Mouse (Mus musculus) urinary bladder, postnatal 36 days (tissue): ENCODE measurements around the gene Pagr1a.

Experiments
- DNase-seq, 2 experiments: peaks; one replicate each; pipeline ENCODE4 v3.0.0; 2022; ENCODE audit warnings: low spot score in 2 of 2, mixed read lengths in 1 of 2

Gene Pagr1a

DNA sequence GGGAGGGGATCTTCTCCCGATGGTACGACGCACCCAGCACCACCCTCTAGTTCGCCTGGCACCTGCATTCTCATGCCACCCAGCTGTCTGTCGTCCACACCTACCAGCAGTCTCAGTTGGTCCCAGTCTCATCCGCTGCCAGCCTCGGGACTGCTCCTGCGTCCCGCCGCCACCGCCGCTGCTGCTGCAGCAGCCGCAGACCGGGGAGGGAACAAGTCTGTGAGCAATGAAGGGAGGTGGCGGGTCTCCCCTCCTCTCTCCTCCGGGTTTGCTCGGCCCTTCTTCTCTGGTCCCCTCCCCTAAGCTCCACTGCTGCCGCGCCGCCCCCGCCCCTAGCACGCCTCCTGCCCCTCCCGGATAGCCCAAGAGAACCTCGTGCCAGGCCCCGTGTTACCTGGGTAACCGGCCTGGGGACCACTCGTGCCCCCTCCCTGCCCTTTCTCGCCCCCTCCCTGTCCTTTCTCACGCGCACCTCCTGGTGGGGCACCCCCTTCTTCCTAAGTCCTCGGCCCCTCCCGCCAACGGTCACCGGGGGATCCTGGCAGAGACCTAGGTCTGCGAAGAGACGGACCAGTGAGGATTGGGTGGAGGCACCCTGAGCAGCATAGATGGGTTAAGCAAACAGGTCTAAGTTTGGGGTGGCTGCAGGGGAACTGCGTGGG, 3.9 kb upstream of the Pagr1a start, which contains the start of the genes Gm42742 and Prrt2:
Gene Gm42742 (minus strand): TSS at position 197 of the 662 bp plus-strand sequence.
Gene Prrt2 (minus strand): TSS at position 311 of the 662 bp plus-strand sequence.
- peak in 1 of 2 experiments; percentile 38 for DNase-seq

DNA sequence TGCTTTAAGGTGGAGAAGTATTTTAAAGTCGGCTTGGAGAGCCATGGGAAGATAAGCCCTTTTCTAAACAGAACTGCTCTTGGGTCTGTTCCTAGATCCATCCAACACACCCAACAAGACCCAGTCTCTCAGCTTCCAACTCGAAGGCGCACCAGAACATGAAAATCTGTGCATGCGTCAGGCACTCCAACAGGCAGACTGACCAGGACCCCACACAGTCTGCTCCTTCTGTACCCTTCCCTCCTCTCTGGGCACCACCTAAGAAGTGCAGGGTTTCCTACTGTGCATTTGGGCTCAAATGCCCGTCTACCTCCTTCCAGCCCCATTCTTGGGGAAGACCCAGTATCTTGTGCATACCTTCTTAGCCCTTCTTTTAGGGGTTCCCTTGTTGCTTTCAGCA, 3.3 kb upstream of the Pagr1a start:
- DNase-seq, result no peak

DNA sequence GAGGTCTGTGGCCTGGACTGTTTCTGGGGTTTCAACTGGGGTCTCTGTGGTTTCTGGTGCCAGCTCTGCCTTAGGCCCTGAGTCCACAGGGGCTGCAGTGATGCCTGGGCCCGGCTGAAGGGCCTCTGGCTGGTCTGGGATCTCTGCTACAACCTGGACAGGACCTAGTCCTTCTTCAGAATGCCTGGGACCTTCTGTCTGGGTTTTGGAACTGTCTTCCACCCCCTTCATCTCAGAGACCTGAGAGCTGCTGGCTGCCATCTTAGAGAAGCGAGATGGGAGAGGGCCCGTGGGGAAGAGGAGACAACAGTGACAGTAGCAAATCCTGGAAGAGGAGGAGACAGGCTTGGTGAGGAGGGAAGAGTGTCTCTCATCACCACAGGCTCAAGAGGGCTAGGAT, 2.9 kb upstream of the Pagr1a start:
- no peak for DNase-seq

DNA sequence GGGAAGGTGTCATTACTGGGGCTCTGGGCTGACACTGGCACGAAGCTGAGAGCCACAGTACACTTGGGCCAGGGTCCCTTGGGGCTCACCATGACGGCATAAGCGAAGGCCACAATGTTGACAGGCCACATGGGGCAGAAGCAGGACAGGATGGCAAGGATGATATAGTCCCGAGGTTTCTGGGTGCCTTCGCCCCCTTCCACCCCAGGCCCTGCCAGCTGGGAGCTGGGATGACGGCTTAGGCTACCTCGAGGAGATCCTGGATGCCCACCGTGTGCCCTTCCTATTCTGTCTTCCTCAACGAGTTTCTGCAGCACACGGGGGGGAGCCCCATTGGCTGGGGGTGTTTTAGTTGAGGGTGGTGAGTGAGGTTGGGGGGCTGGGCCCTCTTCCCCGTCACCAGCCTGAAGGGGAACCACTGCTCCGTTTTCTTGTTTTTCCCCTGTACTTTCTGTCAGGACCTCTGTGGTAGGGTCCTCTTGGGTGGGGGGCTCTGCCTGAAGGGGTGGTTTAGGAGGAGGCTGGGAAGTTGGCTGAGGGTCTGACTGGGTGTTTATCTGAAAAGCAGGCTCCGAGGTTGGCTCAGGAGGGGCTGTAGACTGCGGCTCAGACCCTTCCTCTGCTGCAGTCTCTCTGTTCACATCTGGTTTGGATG, 2.3 kb upstream of the Pagr1a start:
- no peak for DNase-seq

DNA sequence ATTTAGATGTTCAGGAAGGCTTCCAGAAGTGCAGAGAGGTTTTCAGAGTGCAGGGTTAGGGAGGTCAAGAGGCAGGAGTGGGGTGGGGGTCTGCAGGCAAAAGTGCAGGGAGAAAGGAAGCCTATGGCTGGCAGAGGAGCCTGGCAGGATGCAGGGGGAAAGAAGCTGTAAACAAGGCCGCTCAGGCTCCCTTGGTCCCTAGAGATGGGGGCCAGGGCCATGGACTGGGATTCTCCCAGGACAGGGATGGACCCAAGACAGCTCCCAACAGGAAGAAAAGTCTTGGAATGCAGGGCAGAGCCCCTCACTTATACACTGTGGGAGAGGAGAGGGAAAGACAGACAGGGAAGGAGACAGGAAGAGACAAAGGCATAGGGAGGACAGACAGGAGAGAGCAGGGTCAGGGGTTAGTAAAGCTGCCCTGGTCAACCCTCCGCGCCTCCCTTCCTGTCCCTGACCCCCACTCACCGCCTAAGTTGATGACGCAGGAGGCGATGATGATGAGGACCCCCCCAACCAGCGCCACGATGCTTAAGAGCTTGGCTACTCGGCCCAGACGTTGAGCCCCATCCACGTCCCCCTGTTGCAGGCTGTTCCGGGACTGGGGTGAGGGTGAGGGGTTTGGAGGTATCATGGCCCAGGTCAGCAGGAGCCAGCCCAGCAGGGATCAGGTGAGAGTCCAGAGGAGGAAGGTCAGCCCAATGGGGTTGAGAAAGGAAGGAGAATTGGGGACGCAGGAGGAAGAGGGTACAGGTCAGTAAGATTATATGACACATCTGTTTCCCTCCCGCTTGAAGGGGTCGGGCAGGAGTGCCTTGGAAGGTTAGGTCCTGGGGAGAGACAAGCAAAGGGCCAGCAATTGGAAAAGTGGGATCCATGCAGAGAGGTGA, 1.5 kb upstream of the Pagr1a start:
- DNase-seq, result no peak

DNA sequence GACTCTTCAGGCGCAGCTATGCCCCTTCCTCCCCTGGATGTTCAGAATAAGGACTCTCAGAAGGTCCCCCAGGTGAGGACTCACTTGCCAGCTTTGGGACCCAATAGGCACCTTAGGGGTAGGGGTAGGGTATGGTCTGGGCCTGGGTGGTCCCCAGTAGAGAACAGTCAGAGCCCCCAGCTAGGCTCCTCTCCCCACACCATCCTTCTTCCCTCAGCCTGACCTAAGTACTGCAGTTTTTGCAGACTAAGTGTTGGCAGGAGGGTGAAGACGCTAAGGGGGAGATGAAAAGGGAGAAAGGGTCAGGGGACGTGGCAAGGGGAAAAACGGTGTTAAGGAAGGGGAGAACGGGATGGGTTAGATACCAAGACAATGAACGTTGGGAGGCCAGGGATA, 796 bp upstream of the Pagr1a start:
- no peak for DNase-seq

DNA sequence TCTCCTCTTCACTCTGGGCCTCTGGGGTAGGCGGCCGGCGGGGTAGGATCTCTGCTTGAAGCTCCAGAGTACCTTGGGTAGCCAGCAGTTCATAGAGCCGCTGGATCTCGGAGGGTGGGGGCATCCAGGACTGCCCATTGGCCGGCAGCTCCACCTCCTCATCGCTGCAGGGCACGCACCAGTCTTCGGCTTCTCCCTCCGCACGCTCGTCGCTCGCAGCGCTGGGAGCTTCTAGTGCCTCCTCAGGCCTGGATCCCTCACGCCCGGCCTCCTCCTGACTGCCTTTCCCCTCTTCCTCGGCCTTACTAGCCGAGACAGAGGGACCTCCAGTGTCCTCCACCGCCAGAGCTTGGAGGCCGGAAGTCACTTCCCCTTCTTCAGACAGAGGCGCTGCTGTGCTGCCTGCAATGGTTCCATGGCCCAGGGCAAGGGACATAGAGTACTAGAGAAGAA, 640 bp downstream of the Pagr1a start:
- peak in 1 of 2 experiments; percentile 61 for DNase-seq

DNA sequence TGATC, 869 bp downstream of the Pagr1a start, which contains the start of gene Pagr1b:
Gene Pagr1b (minus strand): TSS at position 4 of the 5 bp plus-strand sequence.
- no peak for DNase-seq

DNA sequence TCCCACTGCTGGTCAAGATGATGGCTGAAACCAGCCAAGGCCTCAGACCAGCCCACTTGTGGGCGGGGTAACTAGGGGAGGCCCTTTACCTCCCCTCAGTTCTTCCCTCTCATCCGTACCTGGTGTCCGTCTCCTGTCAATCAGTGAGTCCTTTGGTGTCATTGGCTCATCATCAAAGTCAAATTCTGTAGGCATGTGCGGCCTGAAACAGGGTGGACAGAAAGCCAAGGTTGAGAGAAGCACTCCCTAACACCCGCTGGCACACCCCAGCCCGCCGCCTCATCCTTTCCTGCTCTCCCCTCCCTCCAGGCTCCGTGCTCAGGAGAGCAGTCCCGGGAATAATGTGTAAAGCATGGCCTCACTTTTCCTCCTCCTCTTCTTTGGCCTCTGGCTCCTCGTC, 1.1 kb downstream of the Pagr1a start:
- no peak for DNase-seq

DNA sequence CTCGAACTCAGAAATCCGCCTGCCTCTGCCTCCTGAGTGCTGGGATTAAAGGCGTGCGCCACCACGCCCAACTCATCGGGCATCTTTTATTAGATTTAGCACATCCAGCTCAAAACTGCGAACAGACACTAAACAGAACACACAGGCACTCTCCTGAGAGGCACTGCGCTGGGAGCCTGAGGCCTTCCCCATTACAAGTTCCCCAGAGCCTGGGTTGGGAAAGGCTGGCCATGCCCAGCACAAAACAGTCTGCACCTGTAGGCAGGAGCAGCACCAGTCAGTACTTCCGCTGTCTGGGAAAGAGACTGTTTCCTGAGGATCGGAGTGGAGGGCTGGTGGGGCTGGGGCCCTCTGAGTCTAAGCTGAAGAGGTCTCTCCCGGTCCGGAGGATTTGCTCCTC, 2.2 kb downstream of the Pagr1a start:
- no peak for DNase-seq

DNA sequence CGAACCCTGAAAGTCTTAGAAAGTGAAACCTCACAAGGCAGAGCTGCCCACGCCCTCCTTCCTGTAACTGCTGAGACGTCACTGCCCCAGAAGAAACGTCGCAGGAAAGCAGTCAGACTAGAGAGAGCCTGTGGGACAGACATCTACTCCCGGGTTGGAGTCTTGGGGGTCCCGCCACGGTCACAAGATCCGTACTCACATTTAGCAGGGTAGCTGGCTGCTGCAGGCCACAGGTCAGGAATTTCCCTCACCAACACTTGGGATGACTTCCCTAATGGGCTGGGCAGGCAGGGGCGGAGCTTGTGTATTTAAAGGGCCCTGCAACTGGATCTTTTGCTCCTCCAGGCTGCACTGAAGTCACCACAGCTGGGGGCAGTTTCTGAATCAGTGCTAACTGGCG, 2.8 kb downstream of the Pagr1a start, which contains the start of gene Mvp:
Gene Mvp (minus strand): TSS at position 302 of the 400 bp plus-strand sequence.
- DNase-seq, result peak; percentile 70 to 72

DNA sequence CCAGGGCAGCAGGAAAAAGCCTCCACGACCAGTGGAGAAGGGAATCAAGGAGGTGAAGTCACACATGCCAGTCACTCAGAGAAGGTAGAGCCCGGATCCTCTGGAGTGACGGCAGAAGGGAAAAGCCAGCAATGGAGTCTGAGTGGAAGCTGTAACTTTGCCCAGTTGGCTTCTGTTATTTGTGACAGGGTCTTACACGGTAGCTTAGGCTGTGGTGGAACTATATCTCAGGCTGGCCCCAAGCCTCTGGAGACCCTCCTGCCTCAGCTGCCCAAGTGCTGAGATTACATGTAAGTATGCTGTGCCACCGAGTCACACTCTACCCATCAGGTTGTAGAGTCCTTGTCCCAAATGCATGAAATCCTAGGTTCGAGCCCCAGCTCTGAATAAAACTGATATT, 3.8 kb downstream of the Pagr1a start:
- DNase-seq, result no peak

DNA sequence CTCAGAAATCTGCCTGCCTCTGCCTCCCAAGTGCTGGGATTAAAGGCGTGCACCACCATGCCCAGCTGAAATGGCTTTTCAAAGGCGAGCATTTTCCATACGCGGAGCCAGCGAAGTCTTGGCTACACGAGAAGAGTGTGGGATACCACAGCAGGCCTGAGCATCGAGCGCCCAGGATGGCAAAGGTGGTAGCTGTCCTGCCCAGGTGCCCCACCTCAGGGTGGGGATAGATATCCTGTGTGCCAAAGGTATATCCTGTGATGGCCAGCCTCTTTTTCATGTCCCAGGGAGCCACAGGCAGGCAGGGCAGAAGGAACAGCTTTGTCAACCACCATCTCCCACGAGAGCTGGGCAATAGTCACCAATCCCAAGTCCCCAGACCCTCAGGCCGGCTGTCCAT, 4.3 kb downstream of the Pagr1a start:
- DNase-seq, result no peak

DNA sequence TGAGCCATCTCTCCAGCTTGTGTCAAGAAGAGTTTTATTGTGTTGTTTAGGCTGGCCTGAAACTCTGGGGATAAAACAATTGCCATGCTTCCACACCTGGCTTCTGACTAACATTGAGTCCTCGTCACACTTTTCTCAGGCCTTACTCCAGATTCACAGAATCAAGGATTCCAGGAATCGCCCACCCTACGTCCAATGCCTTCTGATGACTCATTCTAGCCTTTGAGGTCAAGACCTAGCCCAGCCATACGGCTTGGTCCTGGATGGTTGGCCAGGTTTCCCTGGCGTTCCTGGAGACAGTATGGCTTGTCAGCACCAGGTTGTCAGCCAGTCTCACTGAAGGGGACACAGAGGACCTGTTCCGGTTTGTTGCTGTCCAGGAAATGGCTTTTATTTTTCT, 4.8 kb downstream of the Pagr1a start:
- DNase-seq, result no peak

DNA sequence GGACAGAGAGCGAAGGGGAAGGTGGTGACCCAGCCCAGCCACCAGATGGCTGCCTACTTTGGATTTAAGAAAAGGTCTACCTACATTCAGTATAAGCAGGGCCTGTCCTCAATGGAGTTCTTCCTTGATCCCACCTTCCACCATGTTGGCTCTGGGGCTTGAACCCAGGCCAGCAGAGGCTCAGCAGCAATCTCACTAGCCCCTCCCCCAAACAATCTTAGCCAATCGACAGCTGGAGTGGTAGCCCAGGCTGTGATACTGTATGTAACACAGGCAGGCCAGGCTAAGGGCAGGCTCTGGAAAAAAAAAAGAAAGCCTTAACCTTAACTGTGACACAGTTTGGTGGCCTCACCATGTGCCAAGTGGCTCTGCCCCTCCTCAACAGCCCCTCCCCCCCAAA, 5.4 kb downstream of the Pagr1a start:
- DNase-seq, result no peak

DNA sequence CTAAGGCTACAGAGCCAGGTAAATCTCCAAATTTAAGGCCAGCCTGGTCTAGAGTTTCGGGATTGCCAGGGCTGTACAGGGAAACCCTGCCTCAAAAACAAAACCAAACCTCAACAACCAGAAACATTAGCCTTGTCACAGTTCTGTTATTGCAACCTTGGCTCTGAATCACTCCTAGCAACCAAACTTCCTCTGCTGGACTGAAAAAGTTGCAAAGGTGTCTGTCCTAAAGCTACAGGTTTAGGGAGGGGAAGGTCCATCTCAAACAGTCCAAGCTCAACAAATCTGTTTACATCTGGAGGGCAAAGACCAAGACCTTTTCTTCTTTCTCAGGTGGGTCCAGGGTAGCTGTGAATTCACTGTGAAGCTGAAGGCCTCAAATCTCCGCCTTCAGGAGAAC, 6.1 kb downstream of the Pagr1a start:
- DNase-seq, result no peak

DNA sequence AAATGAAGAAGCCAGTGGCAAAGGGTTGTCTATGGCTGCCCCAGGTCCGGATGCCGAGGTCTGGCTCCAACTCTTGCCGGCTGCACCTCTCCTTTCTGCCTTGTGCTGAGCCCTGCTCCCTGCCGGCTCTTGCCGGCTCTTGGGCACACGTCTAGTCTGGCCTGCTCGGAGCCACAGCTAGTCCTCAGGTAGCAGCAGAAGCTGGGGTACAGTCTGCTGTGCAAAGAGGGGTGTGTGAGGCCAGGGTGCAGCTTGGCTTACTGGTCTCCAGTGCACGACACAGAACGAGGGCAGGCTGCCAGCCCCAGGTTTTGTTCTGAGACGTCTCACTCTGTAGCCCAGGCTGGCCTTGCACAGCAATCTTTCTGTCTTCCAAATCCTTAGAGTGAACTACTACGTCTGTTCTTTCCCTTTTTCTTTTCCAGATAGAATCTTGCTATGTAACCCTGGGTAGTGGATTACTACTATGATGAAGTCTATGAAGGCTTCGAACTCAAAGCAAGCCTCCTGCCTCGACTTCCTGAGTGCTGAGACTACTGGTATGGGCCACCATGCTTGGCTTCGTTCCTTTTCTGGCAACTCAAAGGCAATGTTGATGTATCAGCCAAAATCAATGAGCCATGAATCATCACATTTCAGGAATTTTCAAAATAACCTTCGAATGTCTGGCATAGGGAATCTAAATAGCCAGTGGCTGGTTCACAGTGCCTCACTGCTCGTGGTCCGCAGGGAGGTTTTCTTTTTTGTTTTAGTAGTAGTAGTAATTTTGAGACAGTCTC, 7.7 kb downstream of the Pagr1a start:
- no peak for DNase-seq

DNA sequence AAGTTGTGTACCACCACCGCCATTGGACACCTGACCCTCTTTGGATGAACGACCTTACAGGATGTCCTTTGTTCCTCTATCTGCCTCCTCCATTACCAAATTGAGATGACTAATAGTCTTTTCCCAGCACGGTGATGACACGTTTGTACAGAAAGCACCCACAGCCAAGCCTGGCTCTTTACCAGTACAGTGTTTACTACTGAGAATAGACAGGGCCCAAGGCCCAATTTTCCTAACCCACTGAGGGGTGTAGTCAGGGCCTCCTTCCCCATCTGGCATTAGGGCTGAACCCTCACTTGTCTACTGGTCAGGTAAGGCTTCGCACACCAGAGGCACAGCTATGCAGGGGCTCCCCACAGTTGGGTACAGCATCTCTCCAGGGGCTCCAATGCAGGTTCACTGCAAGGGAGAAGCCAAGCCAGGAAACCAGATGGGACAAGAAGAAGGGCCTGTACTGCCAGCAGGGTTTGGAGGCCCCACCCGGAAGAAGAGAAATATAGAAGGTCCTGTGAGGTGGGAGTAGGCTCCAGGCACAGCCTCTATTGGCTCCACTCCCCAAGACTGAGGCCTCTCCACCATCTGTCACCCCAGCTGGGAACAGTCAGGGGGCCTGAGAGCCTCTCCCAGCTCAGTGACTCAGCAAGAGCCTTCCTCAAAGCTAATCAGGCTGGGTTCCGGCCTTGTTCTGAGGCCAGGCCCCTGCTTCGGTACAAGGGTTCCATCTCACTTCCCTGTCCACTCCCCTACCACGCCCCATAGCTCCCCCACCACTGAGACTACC, 8.7 kb downstream of the Pagr1a start:
- DNase-seq, result peak; percentile 55 to 71

DNA sequence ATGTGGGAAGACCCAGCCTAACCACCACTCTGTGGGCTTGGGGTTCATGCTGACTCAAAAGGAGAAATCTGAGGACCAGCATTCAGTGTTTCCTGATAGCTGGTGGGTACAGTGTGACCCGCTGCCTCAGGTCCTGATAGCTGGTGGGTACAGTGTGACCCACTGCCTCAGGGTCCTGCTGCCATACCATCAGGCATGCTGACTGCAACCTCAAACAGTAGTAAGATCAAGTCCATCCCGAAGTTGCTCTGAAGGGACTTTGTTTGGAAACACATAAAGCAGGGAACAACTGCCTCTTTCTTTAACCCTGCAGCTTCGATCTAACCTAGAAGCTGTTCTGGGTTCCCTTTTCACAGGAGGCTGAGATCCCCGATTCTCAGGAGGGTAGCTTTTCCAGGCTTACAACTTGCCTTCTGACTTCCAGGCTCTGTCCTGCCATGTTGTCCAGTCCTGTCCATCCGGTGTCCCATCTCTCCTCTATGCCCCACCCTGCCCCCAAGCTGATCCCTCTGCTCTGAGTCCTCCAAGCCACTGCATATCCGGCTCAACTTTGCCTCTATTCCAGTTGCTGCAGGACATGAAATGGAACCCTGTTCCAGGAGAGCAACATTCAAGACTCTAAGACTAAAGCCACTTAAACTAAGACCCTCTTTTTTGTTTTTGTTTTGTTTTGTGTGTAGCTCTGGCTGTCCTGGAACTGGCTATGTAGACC, 9.7 kb downstream of the Pagr1a start:
- DNase-seq, result no peak

DNA sequence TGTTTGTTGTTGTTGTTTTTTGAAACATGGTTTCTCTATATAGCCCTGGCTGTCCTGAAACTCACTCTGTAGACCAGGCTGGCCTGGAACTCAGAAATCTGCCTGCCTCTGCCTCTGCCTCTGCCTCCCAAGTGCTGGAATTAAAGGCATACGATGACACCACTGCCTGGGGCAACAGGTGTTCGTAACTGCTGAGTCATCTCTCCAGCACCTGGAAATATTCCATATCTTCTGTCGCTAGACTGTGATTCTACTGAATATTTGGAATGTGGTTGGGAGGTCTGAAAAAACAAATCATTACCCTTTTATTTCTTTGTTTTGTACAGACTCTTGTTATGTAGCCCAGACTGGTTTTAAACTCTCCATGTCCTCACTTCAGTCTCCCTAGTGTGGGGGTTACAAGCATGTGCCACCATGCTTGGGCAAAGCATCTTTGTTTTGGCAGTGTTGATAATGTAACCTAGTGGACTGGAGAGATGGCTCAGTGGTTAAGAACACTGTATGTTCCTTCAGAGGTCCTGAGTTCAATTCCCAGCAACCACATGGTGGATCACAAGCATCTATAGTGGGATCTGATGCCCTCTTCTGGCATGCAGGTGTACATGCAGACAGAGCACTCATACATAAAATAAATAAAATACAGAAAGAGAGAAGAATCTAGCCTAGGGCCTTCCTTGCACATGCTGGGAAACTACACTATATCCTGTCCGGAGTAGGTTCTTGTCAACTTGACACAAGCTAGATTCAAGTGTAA, 12.9 kb downstream of the Pagr1a start:
- no peak for DNase-seq
